Comparison of ENCODE assay signal across 17 mouse cellular contexts in genomic region chr2:6165771-6166170, GRCm38 (mm10). TPM values are rescaled to one million over a fixed set of nuclear protein-coding genes. Genes with fewer than 3 reads are reported as not detected.
DNase-seq lines count a peak whose midpoint lies in the region; ATAC-seq and TF ChIP-seq lines count a peak whose summit lies in the region.
"Had no signal": no experiment of that assay in that cellular context is flagged by ENCODE, and none has a peak within 500 bp of the region (broad histone marks: within the 10 kb centered on the region; RNA-seq: fewer than 3 reads in every experiment).

No protein-coding gene starts in this region.

- no peaks in the 10 kb centered on the region for H3K27me3 ChIP-seq in heart, embryonic 10.5 days (ENCODE audit: insufficient read depth, poor library complexity, severe bottlenecking)
- H3K27me3 ChIP-seq in midbrain, embryonic 11.5 days (ENCODE audit: control insufficient read depth, insufficient read depth, low read length), result no peaks in the 10 kb centered on the region
- no peaks in the 10 kb centered on the region for H3K27me3 ChIP-seq in midbrain, embryonic 14.5 days (ENCODE audit: control insufficient read depth, insufficient read depth, low read length)
- H3K27me3 ChIP-seq in lung, postnatal 0 days (replicated peaks; ENCODE audit: insufficient read depth, low read length), result no peaks in the 10 kb centered on the region
- H3K27me3 ChIP-seq: liver, embryonic 12.5 days; megakaryocyte, embryonic 14.5 days; neural tube, embryonic 15.5 days had no signal

- no peak for TF ChIP-seq CTCF in lung, postnatal 0 days (IDR thresholded peaks at IDR 0.05)

- H3K9me3 ChIP-seq in heart, embryonic 10.5 days, result no peaks in the 10 kb centered on the region
- H3K9me3 ChIP-seq in midbrain, embryonic 11.5 days (ENCODE audit: control insufficient read depth, low read length), result no peaks in the 10 kb centered on the region
- H3K9me3 ChIP-seq in midbrain, embryonic 14.5 days (ENCODE audit: control insufficient read depth, low read length), result 0 out of 2 replicates have a peak, but pooled peaks cover 3% of the 10 kb centered on the region
- H3K9me3 ChIP-seq in lung, postnatal 0 days (ENCODE audit: low read length), result no peaks in the 10 kb centered on the region
- H3K9me3 ChIP-seq: forebrain, embryonic 10.5 days; liver, embryonic 12.5 days; megakaryocyte, embryonic 14.5 days; neural tube, embryonic 15.5 days had no signal

- peak; percentile 89 for TF ChIP-seq EP300 in lung, postnatal 0 days (IDR thresholded peaks at IDR 0.05)

- H3K9ac ChIP-seq in midbrain, embryonic 11.5 days (ENCODE audit: low read length), result no peak overlapping the region
- no peak overlapping the region for H3K9ac ChIP-seq in midbrain, embryonic 14.5 days (replicated peaks; ENCODE audit: low read length)
- H3K9ac ChIP-seq in lung, postnatal 0 days (replicated peaks; ENCODE audit: low read depth), result no peak overlapping the region
- H3K9ac ChIP-seq: liver, embryonic 12.5 days; neural tube, embryonic 15.5 days had no signal

- no peaks in the 10 kb centered on the region for H3K36me3 ChIP-seq in heart, embryonic 10.5 days
- no peaks in the 10 kb centered on the region for H3K36me3 ChIP-seq in midbrain, embryonic 11.5 days (ENCODE audit: control insufficient read depth, insufficient read depth, low read length)
- no peaks in the 10 kb centered on the region for H3K36me3 ChIP-seq in midbrain, embryonic 14.5 days (ENCODE audit: control insufficient read depth, insufficient read depth, low read length)
- H3K36me3 ChIP-seq in lung, postnatal 0 days (ENCODE audit: insufficient read depth, low read length), result no peaks in the 10 kb centered on the region
- H3K36me3 ChIP-seq: forebrain, embryonic 10.5 days; liver, embryonic 12.5 days; neural tube, embryonic 15.5 days had no signal

- peak; percentile 18 to 32 for DNase-seq in heart, adult 18-20 months
- no peak for DNase-seq in heart, embryonic 10.5 days (ENCODE audit: low spot score)
- peak; percentile 81 for DNase-seq in midbrain, embryonic 11.5 days (ENCODE audit: low spot score, missing footprints)
- DNase-seq in midbrain, embryonic 14.5 days, result no peak
- DNase-seq in lung, postnatal 0 days (ENCODE audit: low spot score), result peak; percentile 93
- DNase-seq: cerebellum, postnatal 14 days; retina, postnatal 1 day had no signal

- no peak overlapping the region for H3K4me2 ChIP-seq in midbrain, embryonic 11.5 days
- H3K4me2 ChIP-seq in midbrain, embryonic 14.5 days (ENCODE audit: low read length), result no peak overlapping the region
- H3K4me2 ChIP-seq in lung, postnatal 0 days (replicated peaks; ENCODE audit: low read depth, low read length), result no peak overlapping the region
- H3K4me2 ChIP-seq: liver, embryonic 12.5 days; neural tube, embryonic 15.5 days had no signal

- H3K4me1 ChIP-seq in heart, embryonic 10.5 days, result peaks cover 13% of the 10 kb centered on the region
- H3K4me1 ChIP-seq in midbrain, embryonic 11.5 days (ENCODE audit: control insufficient read depth, insufficient read depth, low read length), result no peaks in the 10 kb centered on the region
- no peaks in the 10 kb centered on the region for H3K4me1 ChIP-seq in midbrain, embryonic 14.5 days (ENCODE audit: control insufficient read depth, insufficient read depth, low read length)
- H3K4me1 ChIP-seq in lung, postnatal 0 days (ENCODE audit: insufficient read depth, low read depth, low read length), result peaks cover 10% of the 10 kb centered on the region; the same call in 1 of the 2 replicates
- H3K4me1 ChIP-seq: neural tube, embryonic 15.5 days had no signal

- 83% methylated on average over 6 of the region's 6 CpGs for WGBS in heart, embryonic 10.5 days
- WGBS in midbrain, embryonic 11.5 days, result 84% methylated on average over 6 of the region's 6 CpGs
- WGBS in midbrain, embryonic 14.5 days, result 83% methylated on average over 6 of the region's 6 CpGs
- WGBS in lung, postnatal 0 days, result 24% methylated on average over 6 of the region's 6 CpGs

- H3K27ac ChIP-seq in heart, embryonic 10.5 days, result no peak overlapping the region
- H3K27ac ChIP-seq in midbrain, embryonic 11.5 days (ENCODE audit: low read depth, low read length), result no peak overlapping the region
- no peak overlapping the region for H3K27ac ChIP-seq in midbrain, embryonic 14.5 days (replicated peaks; ENCODE audit: low read depth, low read length)
- H3K27ac ChIP-seq in lung, postnatal 0 days (ENCODE audit: low read length), result no peak overlapping the region
- H3K27ac ChIP-seq: forebrain, embryonic 10.5 days; kidney, postnatal 0 days; layer of hippocampus, adult 2 months; left cerebral cortex, adult 2 months; liver, embryonic 12.5 days; neural tube, embryonic 15.5 days had no signal

- no peak for ATAC-seq in midbrain, embryonic 11.5 days (ENCODE audit: low FRiP score)
- ATAC-seq in midbrain, embryonic 14.5 days (ENCODE audit: low FRiP score, low TSS enrichment), result no peak
- peak; percentile 25 for ATAC-seq in lung, postnatal 0 days
- ATAC-seq in neutrophil, adult 5-6 weeks (ENCODE audit: extremely low read depth, insufficient number of reproducible peaks, low FRiP score, poor library complexity, severe bottlenecking), result 0 out of 2 replicates have a peak, but pooled peaks have one; percentile 14
- no peak for ATAC-seq in erythroblast, adult 5-6 weeks (replicated peaks; ENCODE audit: low FRiP score, poor library complexity, severe bottlenecking)
- no peak for ATAC-seq in erythroid progenitor cell, adult 5-6 weeks (replicated peaks; ENCODE audit: low FRiP score, poor library complexity, severe bottlenecking)
- ATAC-seq: liver, embryonic 12.5 days had no signal

- no peak overlapping the region for H3K4me3 ChIP-seq in heart, embryonic 10.5 days
- H3K4me3 ChIP-seq in midbrain, embryonic 11.5 days (ENCODE audit: low read depth, low read length), result no peak overlapping the region
- H3K4me3 ChIP-seq in midbrain, embryonic 14.5 days (replicated peaks; ENCODE audit: low read depth, low read length), result no peak overlapping the region
- no peak overlapping the region for H3K4me3 ChIP-seq in lung, postnatal 0 days (ENCODE audit: low read depth, low read length)
- H3K4me3 ChIP-seq: forebrain, embryonic 10.5 days; layer of hippocampus, adult 2 months; left cerebral cortex, adult 2 months; liver, embryonic 12.5 days; megakaryocyte, embryonic 14.5 days; neural tube, embryonic 15.5 days had no signal

RNA-seq across cellular contexts. Expression of gene Proser2, which starts 35.8 kb away (rescaled TPM):
- total RNA-seq in heart, adult 18-20 months (2021), result 10 to 100 TPM; 20.2 to 24.3 TPM
- 11.0 and 12.6 TPM in 2 replicates for polyA plus RNA-seq in heart, embryonic 10.5 days (2016; fragmentation: Nextera tagmentation; extraction: Ambion mirVana)
- polyA plus RNA-seq in midbrain, embryonic 11.5 days (2014; fragmentation: Nextera tagmentation; extraction: Ambion mirVana), result 2.5 and 3.5 TPM in 2 replicates
- 4.0 and 4.1 TPM in 2 replicates for polyA plus RNA-seq in midbrain, embryonic 14.5 days (2014; fragmentation: Nextera tagmentation; extraction: Ambion mirVana)
- 14.0 and 15.2 TPM in 2 replicates for polyA plus RNA-seq in lung, postnatal 0 days (2015; fragmentation: Nextera tagmentation; extraction: Ambion mirVana)
- 0.25 and 0.47 TPM in 2 replicates for total RNA-seq in neutrophil, adult 5-6 weeks (2017)
- not detected in 2 replicates for total RNA-seq in erythroblast, adult 5-6 weeks (2015; ENCODE audit: low replicate concordance)
- 0.28 TPM in 1 of 2 replicates, not detected in the other for total RNA-seq in erythroblast, adult 5-6 weeks (2017; ENCODE audit: low replicate concordance)
- total RNA-seq in erythroid progenitor cell, adult 5-6 weeks (2015; ENCODE audit: low replicate concordance), result 2.5 TPM in 1 of 2 replicates, not detected in the other
- not detected in 2 replicates for total RNA-seq in erythroid progenitor cell, adult 5-6 weeks (2017; ENCODE audit: low replicate concordance)

RNA-seq across cellular contexts. Expression of gene Echdc3, which starts 47.1 kb away (rescaled TPM):
- total RNA-seq in heart, adult 18-20 months (2021), result 10 to 100 TPM; 30.8 to 32.2 TPM
- polyA plus RNA-seq in heart, embryonic 10.5 days (2016; fragmentation: Nextera tagmentation; extraction: Ambion mirVana), result 7.2 and 9.9 TPM in 2 replicates
- 2.2 and 2.8 TPM in 2 replicates for polyA plus RNA-seq in midbrain, embryonic 11.5 days (2014; fragmentation: Nextera tagmentation; extraction: Ambion mirVana)
- polyA plus RNA-seq in midbrain, embryonic 14.5 days (2014; fragmentation: Nextera tagmentation; extraction: Ambion mirVana), result 0.70 and 1.4 TPM in 2 replicates
- polyA plus RNA-seq in lung, postnatal 0 days (2015; fragmentation: Nextera tagmentation; extraction: Ambion mirVana), result 12.0 and 15.1 TPM in 2 replicates
- total RNA-seq in neutrophil, adult 5-6 weeks (2017), result 0.93 and 1.1 TPM in 2 replicates
- not detected in 2 replicates for total RNA-seq in erythroblast, adult 5-6 weeks (2015; ENCODE audit: low replicate concordance)
- 1.1 and 1.8 TPM in 2 replicates for total RNA-seq in erythroblast, adult 5-6 weeks (2017; ENCODE audit: low replicate concordance)
- not detected in 2 replicates for total RNA-seq in erythroid progenitor cell, adult 5-6 weeks (2015; ENCODE audit: low replicate concordance)
- total RNA-seq in erythroid progenitor cell, adult 5-6 weeks (2017; ENCODE audit: low replicate concordance), result not detected in 2 replicates

Comparison
In these comparisons a context has a peak if more than half of its experiments do, and no peak if none do; other contexts are left out.
1. DNase-seq: peak in heart, adult 18-20 months (2 of 2), midbrain, embryonic 11.5 days (single experiment) and lung, postnatal 0 days (single experiment); none in heart, embryonic 10.5 days (single experiment) and midbrain, embryonic 14.5 days (single experiment).
2. ATAC-seq: peak in lung, postnatal 0 days (single experiment) and neutrophil, adult 5-6 weeks (single experiment); none in midbrain, embryonic 11.5 days (single experiment), midbrain, embryonic 14.5 days (single experiment), erythroblast, adult 5-6 weeks (single experiment) and erythroid progenitor cell, adult 5-6 weeks (single experiment).
3. RNA of gene Proser2, which starts 35.8 kb away (total RNA-seq): 20.2 to 24.3 TPM in heart, adult 18-20 months; 0.25 to 0.47 TPM in neutrophil, adult 5-6 weeks, 0.28 TPM in erythroblast, adult 5-6 weeks and 2.5 TPM in erythroid progenitor cell, adult 5-6 weeks; every median in the first group is over 4 times any median in the second.
4. RNA of gene Echdc3, which starts 47.1 kb away (total RNA-seq): 30.8 to 32.2 TPM in heart, adult 18-20 months; 1.1 to 1.8 TPM in erythroblast, adult 5-6 weeks, 0.93 to 1.1 TPM in neutrophil, adult 5-6 weeks and not detected in erythroid progenitor cell, adult 5-6 weeks; every median in the first group is over 10 times any median in the second.